Mouse (Mus musculus): ENCODE results near the gene Smg9. TPM values are rescaled to one million over a fixed set of nuclear protein-coding genes. Genes with fewer than 3 reads are reported as not detected.

Smg9 gene
- polyA plus RNA-seq, 1 experiment from 2014 or later: 20.6 TPM

GRCm38 (mm10) chr7:24454199-24454598 lies 54.8 kb downstream of the Smg9 start:
- no peak for TF ChIP-seq CTCF (IDR thresholded peaks at IDR 0.05; ENCODE audit: low read depth)
- no peak overlapping the region for H3K4me2 ChIP-seq (ENCODE audit: low read length)
- no peak overlapping the region for H3K27ac ChIP-seq
- DNase-seq (ENCODE audit: low spot score) (no peak), ATAC-seq (replicated peaks; ENCODE audit: low FRiP score, low read depth) (no peak)
- H3K36me3 ChIP-seq (ENCODE audit: insufficient read depth, low read length): no peaks in the 10 kb centered on the region
- 74% methylated on average over 2 of the region's 2 CpGs for WGBS
- no peaks in the 10 kb centered on the region for H3K9me3 ChIP-seq (replicated peaks; ENCODE audit: low read length)
- H3K4me1 ChIP-seq (replicated peaks; ENCODE audit: insufficient read depth, low read length): no peaks in the 10 kb centered on the region
- H3K27me3 ChIP-seq (ENCODE audit: insufficient read depth, low read length): no peaks in the 10 kb centered on the region
- H3K4me3 ChIP-seq (replicated peaks; ENCODE audit: low read depth, low read length): no peak overlapping the region
- no peak overlapping the region for H3K9ac ChIP-seq (ENCODE audit: low read depth, low read length)

GRCm38 (mm10) chr7:24455726-24456125 lies 56.3 kb downstream of the Smg9 start:
- H3K4me1 ChIP-seq (replicated peaks; ENCODE audit: insufficient read depth, low read length): 0 out of 2 replicates have a peak, but pooled peaks cover 6% of the 10 kb centered on the region
- no peak for DNase-seq (ENCODE audit: low spot score)
- H3K9me3 ChIP-seq (replicated peaks; ENCODE audit: low read length): no peaks in the 10 kb centered on the region
- no peak overlapping the region for H3K4me3 ChIP-seq (replicated peaks; ENCODE audit: low read depth, low read length)
- H3K36me3 ChIP-seq (ENCODE audit: insufficient read depth, low read length): no peaks in the 10 kb centered on the region
- ATAC-seq (replicated peaks; ENCODE audit: low FRiP score, low read depth): no peak
- no peak overlapping the region for H3K9ac ChIP-seq (ENCODE audit: low read depth, low read length)
- no peak overlapping the region for H3K4me2 ChIP-seq (ENCODE audit: low read length)
- 74% methylated on average over 5 of the region's 5 CpGs for WGBS
- no peaks in the 10 kb centered on the region for H3K27me3 ChIP-seq (ENCODE audit: insufficient read depth, low read length)
- no peak overlapping the region for H3K27ac ChIP-seq
- no peak for TF ChIP-seq CTCF (IDR thresholded peaks at IDR 0.05; ENCODE audit: low read depth)

GRCm38 (mm10) chr7:24457726-24458370 lies 58.4 kb downstream of the Smg9 start:
- Histone ChIP-seq H3K27ac (no peak overlapping the region), H3K4me3 (replicated peaks; ENCODE audit: low read depth, low read length) (no peak overlapping the region), H3K4me1 (replicated peaks; ENCODE audit: insufficient read depth, low read length) (0 out of 2 replicates have a peak, but pooled peaks cover 9% of the 10 kb centered on the region), H3K27me3 (ENCODE audit: insufficient read depth, low read length) (no peaks in the 10 kb centered on the region), H3K4me2 (ENCODE audit: low read length) (no peak overlapping the region), H3K36me3 (ENCODE audit: insufficient read depth, low read length) (no peaks in the 10 kb centered on the region), H3K9me3 (replicated peaks; ENCODE audit: low read length) (no peaks in the 10 kb centered on the region), H3K9ac (ENCODE audit: low read depth, low read length) (no peak overlapping the region)
- ATAC-seq (replicated peaks; ENCODE audit: low FRiP score, low read depth): no peak
- 63% methylated on average over 10 of the region's 10 CpGs for WGBS
- DNase-seq (ENCODE audit: low spot score): no peak
- TF ChIP-seq CTCF (IDR thresholded peaks at IDR 0.05; ENCODE audit: low read depth): no peak

GRCm38 (mm10) chr7:24459440-24459839 lies 60.0 kb downstream of the Smg9 start:
- H3K4me1 ChIP-seq (replicated peaks; ENCODE audit: insufficient read depth, low read length): 0 out of 2 replicates have a peak, but pooled peaks cover 11% of the 10 kb centered on the region
- WGBS: 60% methylated on average over 5 of the region's 5 CpGs
- no peak overlapping the region for H3K4me3 ChIP-seq (replicated peaks; ENCODE audit: low read depth, low read length)
- DNase-seq (ENCODE audit: low spot score): no peak
- H3K27ac ChIP-seq: peak overlapping the region; percentile 31; the same call in 1 of the 2 replicates
- no peaks in the 10 kb centered on the region for H3K36me3 ChIP-seq (ENCODE audit: insufficient read depth, low read length)
- H3K9me3 ChIP-seq (replicated peaks; ENCODE audit: low read length): no peaks in the 10 kb centered on the region
- no peak overlapping the region; the same call in 1 of the 2 replicates for H3K4me2 ChIP-seq (ENCODE audit: low read length)
- ATAC-seq (replicated peaks; ENCODE audit: low FRiP score, low read depth): no peak
- no peak for TF ChIP-seq CTCF (IDR thresholded peaks at IDR 0.05; ENCODE audit: low read depth)
- H3K27me3 ChIP-seq (ENCODE audit: insufficient read depth, low read length): no peaks in the 10 kb centered on the region
- H3K9ac ChIP-seq (ENCODE audit: low read depth, low read length): no peak overlapping the region

- Histone ChIP-seq H3K4me1 (replicated peaks; ENCODE audit: insufficient read depth, low read length) (0 out of 2 replicates have a peak, but pooled peaks cover 11% of the 10 kb centered on the region), H3K4me3 (replicated peaks; ENCODE audit: low read depth, low read length) (no peak overlapping the region), H3K9me3 (replicated peaks; ENCODE audit: low read length) (no peaks in the 10 kb centered on the region), H3K9ac (ENCODE audit: low read depth, low read length) (no peak overlapping the region), H3K4me2 (ENCODE audit: low read length) (no peak overlapping the region), H3K27ac (peak overlapping the region; percentile 31), H3K27me3 (ENCODE audit: insufficient read depth, low read length) (no peaks in the 10 kb centered on the region), H3K36me3 (ENCODE audit: insufficient read depth, low read length) (no peaks in the 10 kb centered on the region)
- TF ChIP-seq CTCF (IDR thresholded peaks at IDR 0.05; ENCODE audit: low read depth): no peak
- no peak for ATAC-seq (replicated peaks; ENCODE audit: low FRiP score, low read depth)
- 37% methylated on average over 3 of the region's 3 CpGs for WGBS
- no peak for DNase-seq (ENCODE audit: low spot score)
Observed at GRCm38 (mm10) chr7:24459843-24460242, 60.4 kb downstream of the Smg9 start.

GRCm38 (mm10) chr7:24461376-24462051 lies 62.1 kb downstream of the Smg9 start:
- DNase-seq (ENCODE audit: low spot score): peak; percentile 62
- Histone ChIP-seq H3K36me3 (ENCODE audit: insufficient read depth, low read length) (no peaks in the 10 kb centered on the region), H3K4me1 (replicated peaks; ENCODE audit: insufficient read depth, low read length) (0 out of 2 replicates have a peak, but pooled peaks cover 11% of the 10 kb centered on the region), H3K9ac (ENCODE audit: low read depth, low read length) (no peak overlapping the region), H3K27me3 (ENCODE audit: insufficient read depth, low read length) (no peaks in the 10 kb centered on the region), H3K27ac (peak overlapping the region; percentile 83), H3K4me2 (ENCODE audit: low read length) (no peak overlapping the region), H3K4me3 (replicated peaks; ENCODE audit: low read depth, low read length) (no peak overlapping the region), H3K9me3 (replicated peaks; ENCODE audit: low read length) (no peaks in the 10 kb centered on the region)
- ATAC-seq (replicated peaks; ENCODE audit: low FRiP score, low read depth): peak; percentile 63
- TF ChIP-seq CTCF (IDR thresholded peaks at IDR 0.05; ENCODE audit: low read depth): no peak
- WGBS: 30% methylated on average over 14 of the region's 14 CpGs

All from kidney, postnatal 0 days (tissue).